Mouse (Mus musculus) layer of hippocampus, postnatal 10 days (tissue): ENCODE results near the gene Ccl8. TPM values are rescaled to one million over a fixed set of nuclear protein-coding genes. Genes with fewer than 3 reads are reported as not detected.

Experiments
- total RNA-seq, 2 experiments: library from RNA; stranded (reverse); gene quantifications; 2 replicates each; pipeline ENCODE4 v1.2.3; 2021

The Ccl8 gene
- total RNA-seq, 2 experiments from 2014 or later, result not detected

Other genes starting within 250 kb of the Ccl8 start
- 10 to 100 TPM; 61.5 to 63.3 TPM for gene Asic2, start 146.7 kb upstream of the Ccl8 start, total RNA-seq
- not detected for gene Ccl2, start 79.6 kb upstream of the Ccl8 start, total RNA-seq
- gene Gm17268, start 76.6 kb upstream of the Ccl8 start, total RNA-seq, result not detected
- gene Ccl7, start 69.5 kb upstream of the Ccl8 start, total RNA-seq, result under 1 TPM in 1 of 2 experiments, not detected in 1; 0.64 TPM
- under 1 TPM; 0.42 to 0.69 TPM for gene Ccl11, start 57.4 kb upstream of the Ccl8 start, total RNA-seq
- gene Ccl12, start 13.3 kb upstream of the Ccl8 start, total RNA-seq, result 1 to 10 TPM in 1 of 2 experiments, not detected in 1; 1.5 TPM
- gene Ccl1, start 190.5 kb downstream of the Ccl8 start, total RNA-seq, result not detected